Mouse (Mus musculus) CH12F3 (cell line): ENCODE measurements around the gene Flt3.

Source experiments
- in situ Hi-C: fragments of 300-500 bp; cut with MboI; formaldehyde crosslinking; loops from 2 replicates; pipeline ENCODE4 v1.14.3; 2020; ENCODE audit warnings: low sequenced_read_pairs

The Flt3 gene

GRCm38 (mm10) chr5:147399843-147400504, at the start of gene Flt3:
TSS of gene Flt3 (minus strand) at chr5:147400489.
- in situ Hi-C loops, result no loop called here

GRCm38 (mm10) chr5:147448933-147449332, 48.6 kb upstream of the Flt3 start:
- in situ Hi-C loops, result no loop called here

GRCm38 (mm10) chr5:147448526-147448925, 48.2 kb upstream of the Flt3 start:
- in situ Hi-C loops, result no loop called here

GRCm38 (mm10) chr5:147445252-147445651, 45.0 kb upstream of the Flt3 start:
- in situ Hi-C loops, result no loop called here

GRCm38 (mm10) chr5:147444757-147445156, 44.5 kb upstream of the Flt3 start:
- in situ Hi-C loops, result no loop called here

- in situ Hi-C loops, result no loop called here
Measured at GRCm38 (mm10) chr5:147444298-147444697, 44.0 kb upstream of the Flt3 start.

- in situ Hi-C loops, result no loop called here
Measured at GRCm38 (mm10) chr5:147442741-147443140, 42.5 kb upstream of the Flt3 start.

GRCm38 (mm10) chr5:147441979-147442378, 41.7 kb upstream of the Flt3 start:
- in situ Hi-C loops, result no loop called here

- in situ Hi-C loops, result no loop called here
Measured at GRCm38 (mm10) chr5:147440996-147441507, 40.8 kb upstream of the Flt3 start.

- in situ Hi-C loops, result no loop called here
Measured at GRCm38 (mm10) chr5:147436491-147436890, 36.2 kb upstream of the Flt3 start.

GRCm38 (mm10) chr5:147435751-147436150, 35.5 kb upstream of the Flt3 start:
- in situ Hi-C loops, result no loop called here

GRCm38 (mm10) chr5:147435224-147435623, 34.9 kb upstream of the Flt3 start:
- in situ Hi-C loops, result no loop called here

GRCm38 (mm10) chr5:147432927-147433326, 32.6 kb upstream of the Flt3 start:
- in situ Hi-C loops, result no loop called here

- in situ Hi-C loops, result no loop called here
Measured at GRCm38 (mm10) chr5:147430936-147431839, 30.9 kb upstream of the Flt3 start.

GRCm38 (mm10) chr5:147430361-147430935, 30.2 kb upstream of the Flt3 start:
- in situ Hi-C loops, result no loop called here

- in situ Hi-C loops, result no loop called here
Measured at GRCm38 (mm10) chr5:147429535-147430305, 29.4 kb upstream of the Flt3 start, which contains the start of gene Pan3. TSS of gene Pan3 (plus strand) at chr5:147430161.

- in situ Hi-C loops, result no loop called here
Measured at GRCm38 (mm10) chr5:147426048-147426805, 25.9 kb upstream of the Flt3 start.

GRCm38 (mm10) chr5:147423612-147424011, 23.3 kb upstream of the Flt3 start:
- in situ Hi-C loops, result no loop called here

GRCm38 (mm10) chr5:147418394-147419121, 18.3 kb upstream of the Flt3 start:
- in situ Hi-C loops, result no loop called here
